Mouse (Mus musculus) lung, postnatal 0 days (tissue): Measurements from ENCODE around the gene Naa50.

ENCODE experiments used
- CTCF ChIP-seq: IDR thresholded peaks from 2 replicates; pipeline ENCODE4 v1.5.1; 2016; ENCODE audit warnings: antibody characterized with exemption, mild to moderate bottlenecking
- EP300 ChIP-seq: IDR thresholded peaks from 2 replicates; pipeline ENCODE4 v1.6.1; 2016; ENCODE audit warnings: antibody characterized with exemption, mild to moderate bottlenecking, control low read depth

DNA sequence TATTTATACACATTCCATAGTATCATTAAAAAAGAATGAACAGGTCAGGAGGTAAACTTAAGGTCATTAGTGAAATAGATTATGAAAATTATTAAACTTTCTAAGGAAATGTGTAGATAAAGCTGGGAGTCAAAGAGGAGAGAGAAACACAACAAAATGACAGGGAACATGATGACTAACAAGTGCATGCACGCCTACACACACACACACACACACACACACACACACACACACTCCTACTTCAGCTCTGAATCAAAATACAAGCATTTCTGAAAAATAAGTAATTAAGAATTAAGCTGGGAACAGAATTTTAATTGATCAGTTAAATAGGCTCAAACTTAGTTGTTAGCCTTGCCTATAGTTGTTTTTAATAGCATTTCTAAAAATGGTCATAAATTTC, 14.9 kb upstream of the Naa50 start:
- TF ChIP-seq CTCF, result no peak
- no peak for TF ChIP-seq EP300
